Mouse (Mus musculus) testis, postnatal 10 days (tissue): ENCODE data around the gene Lrrn4cl.
A peak's percentile ranks its signal among the peaks of the same experiment; 100 is the strongest.
"Not testable (repeated sequence)": the region's sequence is repeated elsewhere in the genome, so short reads cannot be mapped to it uniquely, and the experiment has no call there.

Experiments
- DNase-seq: peaks from one replicate; pipeline ENCODE4 v3.0.0; 2021; ENCODE audit warnings: low spot score

The Lrrn4cl gene

GRCm38 (mm10) chr19:8881034-8881392, 30.4 kb downstream of the Lrrn4cl start:
- no peak for DNase-seq

DNA sequence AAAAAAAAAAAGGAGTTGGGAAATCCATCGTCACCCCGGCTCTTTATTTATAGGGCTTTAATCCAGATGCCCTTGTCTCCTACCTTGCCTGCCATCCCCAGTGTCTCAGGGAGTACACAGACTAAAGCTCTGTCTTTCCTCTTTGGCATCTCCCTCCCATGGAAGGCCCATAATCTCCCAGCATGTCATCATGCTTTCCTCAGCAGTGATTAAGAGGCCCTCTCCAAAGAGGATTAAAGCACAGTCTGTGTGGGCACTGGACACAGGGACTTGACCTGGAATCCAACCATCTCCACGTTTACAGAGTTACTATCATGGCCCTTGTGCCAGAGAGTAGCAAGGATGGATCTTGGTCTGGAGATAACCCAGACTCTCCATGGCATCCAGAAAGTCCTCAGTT, 33.0 kb downstream of the Lrrn4cl start, which contains the start of the genes Lbhd1 and Gm49403:
Gene Lbhd1 (plus strand): TSS at position 117 of the 400 bp plus-strand sequence.
Gene Gm49403 (plus strand): TSS at position 315 of the 400 bp plus-strand sequence.
- no peak for DNase-seq

- DNase-seq = no peak
Observed at GRCm38 (mm10) chr19:8886916-8887584, 36.5 kb downstream of the Lrrn4cl start.

GRCm38 (mm10) chr19:8887585-8888463, 37.3 kb downstream of the Lrrn4cl start:
- DNase-seq = no peak

DNA sequence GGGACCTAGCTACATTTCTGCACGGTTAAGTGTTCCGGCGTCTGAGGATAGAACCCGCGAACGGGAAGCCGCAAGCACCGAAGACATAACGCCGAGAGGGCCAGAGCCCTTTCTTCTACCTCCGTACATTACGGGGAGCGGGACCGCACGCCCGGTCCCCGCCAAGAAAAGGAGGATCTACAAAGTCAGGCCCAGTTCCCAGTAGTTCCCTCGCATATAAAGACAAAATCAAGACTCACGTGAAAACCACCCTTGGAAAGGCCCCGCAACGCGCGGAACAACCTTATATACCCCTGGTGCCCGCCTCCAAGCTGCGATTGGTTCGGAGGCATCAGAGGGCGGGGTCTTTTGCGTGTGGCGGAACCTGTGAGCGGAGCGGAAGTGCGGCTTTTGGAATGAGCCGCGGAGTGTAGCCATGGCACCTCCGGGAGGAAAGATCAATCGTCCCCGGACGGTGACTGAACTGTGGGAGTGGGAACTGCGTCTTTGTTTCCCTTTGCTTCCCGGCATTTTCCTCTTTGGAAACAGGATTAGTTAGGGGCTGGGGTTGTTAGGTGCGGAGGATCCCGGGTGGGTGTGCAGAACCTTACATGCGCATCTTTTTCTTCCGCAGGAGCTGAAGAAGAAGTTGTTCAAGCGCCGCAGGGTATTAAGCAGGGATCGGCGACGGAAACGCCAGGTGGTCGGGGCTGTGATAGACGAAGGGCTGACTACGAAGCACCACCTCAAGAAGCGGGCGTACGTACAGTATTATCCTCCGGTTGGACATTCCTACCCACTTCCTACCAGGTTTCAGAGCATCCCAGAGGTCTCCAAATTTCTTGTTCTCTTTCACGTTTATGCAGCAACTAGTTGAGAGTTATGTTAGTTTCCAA, 38.2 kb downstream of the Lrrn4cl start, which contains the start of the genes 1810009A15Rik and Gm49416:
Gene 1810009A15Rik (plus strand): TSS at position 343 of the 875 bp plus-strand sequence.
Gene Gm49416 (plus strand): TSS at position 416 of the 875 bp plus-strand sequence.
- peak; percentile 95 for DNase-seq

DNA sequence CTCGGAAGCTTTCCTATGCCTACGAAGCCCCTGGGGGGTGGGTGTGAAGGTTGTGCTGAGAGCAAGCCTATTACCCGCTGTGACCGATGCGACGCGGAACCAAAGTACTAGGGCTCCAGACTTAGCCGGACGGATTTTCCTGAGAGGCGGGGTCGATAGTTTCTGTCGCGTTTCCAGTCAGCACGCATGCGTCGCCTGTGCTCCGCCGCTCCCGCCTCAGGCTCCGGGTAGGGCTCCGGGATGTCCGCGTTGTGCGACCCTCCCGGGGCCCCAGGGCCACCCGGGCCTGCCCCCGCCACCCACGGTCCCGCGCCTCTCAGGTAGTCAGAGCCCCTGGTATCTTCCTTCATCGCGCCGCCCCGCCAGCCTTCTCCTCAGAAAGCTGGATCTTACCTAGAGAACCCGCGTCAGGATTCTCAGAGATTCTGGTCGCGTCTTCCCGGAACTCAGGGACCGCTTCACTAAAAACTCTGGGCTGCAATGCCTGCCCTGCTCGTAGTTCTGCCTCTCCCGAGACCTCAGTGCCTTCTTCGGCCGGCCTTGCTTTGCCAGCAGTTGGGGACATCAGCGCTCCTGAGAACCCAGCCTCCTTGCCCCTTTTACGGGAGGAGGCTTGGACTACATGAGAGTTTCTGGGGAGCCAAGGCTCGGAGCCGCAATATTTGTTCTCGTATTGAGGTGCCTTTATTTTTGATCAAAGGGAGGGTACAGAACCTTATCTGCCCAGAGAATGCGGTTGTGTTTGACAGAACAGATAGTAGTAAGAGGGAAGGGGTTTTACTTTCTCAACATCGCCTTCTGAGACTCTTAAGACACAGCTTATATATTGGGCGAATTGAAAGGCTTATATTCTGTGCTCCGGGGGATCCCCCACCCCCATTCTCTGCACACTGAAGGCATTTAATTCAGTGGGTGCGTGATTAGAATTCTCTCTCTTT, 42.5 kb downstream of the Lrrn4cl start, which contains the start of gene Ints5:
Gene Ints5 (plus strand): TSS at position 177 of the 938 bp plus-strand sequence.
- peak; percentile 86 for DNase-seq

DNA sequence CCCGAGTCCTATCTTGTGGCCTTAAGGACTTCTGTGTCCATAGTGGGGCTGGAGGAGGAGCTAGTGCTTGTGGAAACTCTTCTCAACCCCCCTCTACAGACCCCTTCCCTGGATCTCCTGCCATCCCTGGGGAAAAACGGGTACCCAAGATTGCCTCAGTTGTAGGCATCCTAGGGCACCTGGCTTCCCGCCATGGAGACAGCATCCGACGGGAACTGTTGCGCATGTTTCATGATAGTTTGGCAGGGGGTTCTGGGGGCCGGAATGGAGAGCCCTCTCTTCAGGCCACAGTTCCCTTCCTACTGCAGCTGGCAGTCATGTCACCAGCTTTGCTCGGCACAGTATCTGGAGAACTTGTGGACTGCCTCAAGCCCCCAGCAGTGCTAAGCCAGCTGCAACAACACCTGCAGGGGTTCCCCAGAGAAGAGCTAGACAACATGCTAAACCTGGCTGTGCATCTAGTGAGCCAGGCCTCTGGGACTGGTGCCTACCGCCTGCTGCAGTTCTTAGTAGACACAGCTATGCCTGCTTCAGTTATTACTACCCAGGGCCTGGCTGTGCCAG, 44.9 kb downstream of the Lrrn4cl start:
- DNase-seq = peak; percentile 57

- DNase-seq = not testable (repeated sequence)
Observed at GRCm38 (mm10) chr19:8896231-8896630, 45.7 kb downstream of the Lrrn4cl start.

- DNase-seq = peak; percentile 77
Observed at GRCm38 (mm10) chr19:8897211-8897864, 46.8 kb downstream of the Lrrn4cl start.

- peak; percentile 96 for DNase-seq
Observed at GRCm38 (mm10) chr19:8897865-8898495, 47.4 kb downstream of the Lrrn4cl start, which contains the start of gene Ganab. Gene Ganab (plus strand): TSS chr19:8898071.

- DNase-seq = no peak
Observed at GRCm38 (mm10) chr19:8898576-8898975, 48.0 kb downstream of the Lrrn4cl start.

DNA sequence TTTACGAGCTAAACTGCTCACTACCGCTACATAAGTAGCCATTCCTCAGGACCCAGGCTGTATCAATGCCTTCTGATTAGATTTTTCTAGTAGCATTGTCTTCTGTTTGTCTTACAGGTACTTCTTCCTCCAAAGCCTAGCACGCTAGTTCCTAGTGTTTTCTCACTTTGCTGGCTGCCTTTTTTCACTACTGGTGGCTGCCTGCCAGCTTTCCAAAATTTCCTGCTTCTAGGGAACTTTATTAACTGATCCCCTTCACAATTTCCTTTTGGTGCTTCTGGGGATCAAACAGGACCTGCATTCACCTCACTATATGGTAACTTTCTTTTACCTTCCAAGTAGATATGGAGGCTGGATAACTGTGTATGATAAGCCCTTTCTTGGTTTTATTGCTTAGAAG, 48.5 kb downstream of the Lrrn4cl start:
- DNase-seq = no peak

DNA sequence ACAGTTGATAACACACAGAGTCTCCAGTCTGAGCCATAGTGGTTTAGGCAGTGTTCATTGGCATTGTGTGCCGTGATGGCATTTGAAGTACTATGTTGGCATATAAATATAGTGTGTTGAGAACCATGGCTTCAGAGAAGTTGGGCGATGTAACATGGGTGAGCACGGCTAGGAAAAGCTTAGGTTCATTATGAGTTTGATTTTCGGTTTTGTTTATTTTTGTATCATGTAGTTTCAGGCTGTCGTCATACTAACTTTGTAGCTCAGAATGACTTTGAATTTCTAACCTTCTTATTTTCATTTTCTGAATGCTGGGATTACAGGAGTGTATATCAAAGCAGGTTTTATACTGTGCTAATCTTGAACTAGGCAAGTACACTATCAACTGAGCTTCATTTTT, 52.8 kb downstream of the Lrrn4cl start:
- DNase-seq = no peak
